In genomic region chr13:42916194-42917033, GRCm38 (mm10) we compare ENCODE assay signal across 8 mouse cellular contexts.
A peak's percentile ranks its signal among the peaks of the same experiment; 100 is the strongest.
DNase-seq lines count a peak whose midpoint lies in the region; ATAC-seq and TF ChIP-seq lines count a peak whose summit lies in the region.

No protein-coding gene starts in this region.

- H3K9ac ChIP-seq in limb, embryonic 12.5 days (replicated peaks) = peak overlapping the region; percentile 69
- peak overlapping the region; percentile 77 for H3K9ac ChIP-seq in midbrain, postnatal 0 days (replicated peaks; ENCODE audit: low read length, poor library complexity, severe bottlenecking)

- no peaks in the 10 kb centered on the region for H3K9me3 ChIP-seq in limb, embryonic 12.5 days
- no peaks in the 10 kb centered on the region for H3K9me3 ChIP-seq in midbrain, postnatal 0 days (ENCODE audit: low read length)

- H3K27ac ChIP-seq in kidney, adult 2 months (ENCODE audit: insufficient read depth, low read depth, low read length) = no peak overlapping the region
- no peak overlapping the region for H3K27ac ChIP-seq in limb, embryonic 12.5 days
- H3K27ac ChIP-seq in midbrain, postnatal 0 days (ENCODE audit: low read depth, low read length) = no peak overlapping the region

- H3K4me1 ChIP-seq in kidney, adult 2 months (ENCODE audit: control insufficient read depth, insufficient read depth, low read length) = no peaks in the 10 kb centered on the region
- H3K4me1 ChIP-seq in limb, embryonic 12.5 days (replicated peaks) = peaks cover 16% of the 10 kb centered on the region
- H3K4me1 ChIP-seq in midbrain, postnatal 0 days (ENCODE audit: insufficient read depth, low read length) = peaks cover 9% of the 10 kb centered on the region; the same call in 1 of the 2 replicates

- no peaks in the 10 kb centered on the region for H3K36me3 ChIP-seq in kidney, adult 2 months (ENCODE audit: control insufficient read depth, insufficient read depth, low read length)
- H3K36me3 ChIP-seq in limb, embryonic 12.5 days = no peaks in the 10 kb centered on the region
- H3K36me3 ChIP-seq in midbrain, postnatal 0 days (ENCODE audit: insufficient read depth, low read length) = no peaks in the 10 kb centered on the region

- peak; percentile 39 for DNase-seq in kidney, adult 18-20 months
- no peak for DNase-seq in kidney, adult 11 months
- DNase-seq in embryo, embryonic 10 days (ENCODE audit: low spot score) = peak; percentile 56
- peak; percentile 42 for DNase-seq in kidney, adult 2 months
- peak; percentile 43 for DNase-seq in midbrain, postnatal 0 days (ENCODE audit: low spot score)
- peak; percentile 33 for DNase-seq in urinary bladder, postnatal 14 days (ENCODE audit: low spot score)

- no peaks in the 10 kb centered on the region for H3K27me3 ChIP-seq in kidney, adult 2 months (replicated peaks; ENCODE audit: control insufficient read depth, insufficient read depth, low read length)
- peaks cover 37% of the 10 kb centered on the region for H3K27me3 ChIP-seq in limb, embryonic 12.5 days
- H3K27me3 ChIP-seq in midbrain, postnatal 0 days (ENCODE audit: insufficient read depth, low read length) = no peaks in the 10 kb centered on the region

- no peak for TF ChIP-seq POLR2A in kidney, adult 2 months (IDR thresholded peaks at IDR 0.05; ENCODE audit: low read depth, low read length)

- peak overlapping the region; percentile 100 for H3K4me2 ChIP-seq in limb, embryonic 12.5 days
- H3K4me2 ChIP-seq in midbrain, postnatal 0 days (ENCODE audit: low read depth, low read length, poor library complexity, severe bottlenecking) = peak overlapping the region; percentile 99

- ATAC-seq in granulocyte monocyte progenitor cell, adult 5-6 weeks (replicated peaks; ENCODE audit: poor library complexity, severe bottlenecking) = peak; percentile 25; the same call in 1 of the 2 replicates
- ATAC-seq in limb, embryonic 12.5 days (ENCODE audit: insufficient number of reproducible peaks, insufficient read depth, low FRiP score, low TSS enrichment, low read depth) = no peak
- ATAC-seq in midbrain, postnatal 0 days (ENCODE audit: low FRiP score) = peak; percentile 64

- TF ChIP-seq CTCF in kidney, adult 2 months (conservative IDR thresholded peaks at IDR 0.05; ENCODE audit: insufficient read depth, insufficient read length, low read depth, low read length) = no peak
- TF ChIP-seq CTCF in midbrain, postnatal 0 days (IDR thresholded peaks at IDR 0.05) = 0 out of 2 replicates have a peak, but pooled peaks have one; percentile 3

- H3K4me3 ChIP-seq in kidney, adult 2 months (ENCODE audit: insufficient read depth, low read depth, low read length) = peak overlapping the region; percentile 61
- H3K4me3 ChIP-seq in limb, embryonic 12.5 days (replicated peaks) = peak overlapping the region; percentile 69
- H3K4me3 ChIP-seq in midbrain, postnatal 0 days (ENCODE audit: low read depth, low read length) = peak overlapping the region; percentile 79

- WGBS in kidney, adult 2 months = 2% methylated on average over 72 of the region's 74 CpGs
- under 1% methylated on average over 68 of the region's 74 CpGs for WGBS in limb, embryonic 12.5 days
- WGBS in midbrain, postnatal 0 days = under 1% methylated on average over 56 of the region's 74 CpGs
